Mouse (Mus musculus): ENCODE results near the gene Gm2174. TPM values are rescaled to one million over a fixed set of nuclear protein-coding genes. Genes with fewer than 3 reads are reported as not detected.

Gm2174 gene
- polyA plus RNA-seq, 1 experiment from 2014 or later = 3.0 TPM

DNA sequence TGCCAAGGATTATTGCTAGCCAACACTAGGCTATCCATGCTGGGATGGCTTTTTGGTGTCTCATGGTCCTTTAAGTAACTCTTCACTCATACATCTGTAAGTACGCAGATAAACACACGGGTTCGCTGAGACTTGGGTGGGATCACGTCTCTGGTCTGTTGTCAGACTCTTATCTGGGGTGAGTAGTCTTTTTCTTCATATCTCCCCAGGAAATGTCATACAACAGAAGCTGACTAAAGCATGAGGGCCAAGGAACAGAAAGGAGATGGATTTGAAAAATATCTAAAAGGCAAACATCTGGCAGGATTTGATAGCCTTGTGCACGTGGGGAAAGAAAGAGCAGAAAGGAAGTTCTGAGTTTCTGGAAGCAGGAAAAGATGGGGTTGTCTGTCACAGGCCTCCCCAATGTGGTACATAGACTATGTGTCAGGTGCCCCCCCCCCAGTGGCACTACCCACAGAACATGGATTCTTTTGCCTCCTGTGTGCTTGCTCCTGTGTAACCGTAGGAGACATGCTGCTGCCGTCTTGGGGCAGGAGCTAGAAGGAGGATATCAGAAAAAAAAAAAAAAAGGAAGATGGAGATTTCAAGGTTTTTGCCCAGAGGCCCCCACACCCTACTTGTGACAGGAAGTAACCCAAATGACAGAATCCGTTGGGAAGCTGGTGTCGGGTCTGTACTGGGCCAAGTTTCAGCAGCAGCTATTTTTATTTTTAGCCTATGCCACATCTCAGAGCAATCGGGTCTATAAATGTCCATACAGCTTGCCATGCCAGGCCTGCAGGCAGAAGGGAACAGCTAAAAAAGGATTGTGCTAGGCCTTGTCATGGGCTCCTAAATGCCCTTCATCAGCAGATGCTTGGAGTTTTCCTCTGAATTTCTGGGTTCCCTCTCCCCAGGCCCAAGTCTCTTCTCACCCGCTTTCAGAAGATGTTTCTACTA is 1.0 kb upstream of the Gm2174 start:
- no peak for ATAC-seq (ENCODE audit: insufficient number of reproducible peaks, insufficient read depth, low FRiP score, low read depth)
- 81% methylated on average over 11 of the region's 11 CpGs for WGBS

DNA sequence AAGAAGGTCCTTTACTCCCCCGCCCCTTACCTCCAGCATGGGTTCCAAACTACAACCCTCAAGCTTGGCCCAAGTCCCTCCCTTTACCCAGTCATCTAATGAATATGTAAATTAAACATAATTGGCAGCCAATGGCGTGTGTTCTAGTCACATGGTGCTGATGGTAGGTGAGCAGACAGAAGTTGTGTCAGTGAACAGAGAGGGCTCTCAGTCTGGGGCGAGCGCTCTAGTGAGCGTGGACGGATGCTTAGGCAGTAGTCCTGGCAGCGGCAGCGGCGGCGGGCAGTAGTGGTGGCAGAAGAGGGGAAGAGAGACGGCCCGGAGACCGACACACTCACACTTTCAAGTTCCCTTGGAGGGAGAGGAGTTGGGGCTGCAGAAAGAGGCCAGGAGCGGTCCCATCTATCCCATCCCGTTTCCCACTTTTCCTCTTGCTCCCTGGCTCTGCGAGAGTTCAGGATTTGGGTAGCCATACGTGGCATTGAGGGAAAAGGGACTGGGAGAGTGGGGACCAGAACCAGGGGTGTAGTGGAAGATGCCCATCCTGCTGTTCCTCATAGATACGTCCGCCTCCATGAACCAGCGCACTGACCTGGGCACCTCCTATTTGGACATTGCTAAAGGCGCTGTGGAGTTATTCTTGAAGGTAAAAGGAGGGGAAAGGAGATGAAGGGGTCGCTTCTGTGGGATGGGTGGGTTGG is 7.1 kb downstream of the Gm2174 start, which contains the start of gene Ints6l:
Gene Ints6l (plus strand): TSS at position 187 of the 701 bp plus-strand sequence.
- WGBS = 25% methylated on average over 22 of the region's 22 CpGs
- Histone ChIP-seq H3K36me3 (ENCODE audit: control insufficient read depth, insufficient read depth, low read length) (no peaks in the 10 kb centered on the region), H3K4me1 (ENCODE audit: control insufficient read depth, insufficient read depth, low read length) (no peaks in the 10 kb centered on the region), H3K4me2 (replicated peaks; ENCODE audit: low read depth, low read length) (peak within 1 kb of the TSS; percentile 47), H3K27me3 (ENCODE audit: control insufficient read depth, insufficient read depth, low read length) (no peaks in the 10 kb centered on the region), H3K9ac (replicated peaks; ENCODE audit: low read depth, low read length) (peak within 1 kb of the TSS; percentile 58), H3K9me3 (ENCODE audit: control insufficient read depth, low read depth, low read length) (no peaks in the 10 kb centered on the region), H3K27ac (ENCODE audit: low read length) (peak within 1 kb of the TSS; percentile 92), H3K4me3 (ENCODE audit: low read depth, low read length) (peak within 1 kb of the TSS; percentile 47)
- peak; percentile 86 for ATAC-seq (ENCODE audit: insufficient number of reproducible peaks, insufficient read depth, low FRiP score, low read depth)

More for the DNA sequence above, 1.0 kb upstream of the Gm2174 start:
- no peak overlapping the region for H3K4me2 ChIP-seq (replicated peaks; ENCODE audit: low read depth, low read length)
- no peak overlapping the region for H3K27ac ChIP-seq (ENCODE audit: low read length)
- no peaks in the 10 kb centered on the region for H3K36me3 ChIP-seq (ENCODE audit: control insufficient read depth, insufficient read depth, low read length)
- H3K4me3 ChIP-seq (ENCODE audit: low read depth, low read length) = no peak overlapping the region
- H3K9me3 ChIP-seq (ENCODE audit: control insufficient read depth, low read depth, low read length) = no peaks in the 10 kb centered on the region
- H3K27me3 ChIP-seq (ENCODE audit: control insufficient read depth, insufficient read depth, low read length) = no peaks in the 10 kb centered on the region
- H3K4me1 ChIP-seq (ENCODE audit: control insufficient read depth, insufficient read depth, low read length) = no peaks in the 10 kb centered on the region
- H3K9ac ChIP-seq (replicated peaks; ENCODE audit: low read depth, low read length) = no peak overlapping the region

DNA sequence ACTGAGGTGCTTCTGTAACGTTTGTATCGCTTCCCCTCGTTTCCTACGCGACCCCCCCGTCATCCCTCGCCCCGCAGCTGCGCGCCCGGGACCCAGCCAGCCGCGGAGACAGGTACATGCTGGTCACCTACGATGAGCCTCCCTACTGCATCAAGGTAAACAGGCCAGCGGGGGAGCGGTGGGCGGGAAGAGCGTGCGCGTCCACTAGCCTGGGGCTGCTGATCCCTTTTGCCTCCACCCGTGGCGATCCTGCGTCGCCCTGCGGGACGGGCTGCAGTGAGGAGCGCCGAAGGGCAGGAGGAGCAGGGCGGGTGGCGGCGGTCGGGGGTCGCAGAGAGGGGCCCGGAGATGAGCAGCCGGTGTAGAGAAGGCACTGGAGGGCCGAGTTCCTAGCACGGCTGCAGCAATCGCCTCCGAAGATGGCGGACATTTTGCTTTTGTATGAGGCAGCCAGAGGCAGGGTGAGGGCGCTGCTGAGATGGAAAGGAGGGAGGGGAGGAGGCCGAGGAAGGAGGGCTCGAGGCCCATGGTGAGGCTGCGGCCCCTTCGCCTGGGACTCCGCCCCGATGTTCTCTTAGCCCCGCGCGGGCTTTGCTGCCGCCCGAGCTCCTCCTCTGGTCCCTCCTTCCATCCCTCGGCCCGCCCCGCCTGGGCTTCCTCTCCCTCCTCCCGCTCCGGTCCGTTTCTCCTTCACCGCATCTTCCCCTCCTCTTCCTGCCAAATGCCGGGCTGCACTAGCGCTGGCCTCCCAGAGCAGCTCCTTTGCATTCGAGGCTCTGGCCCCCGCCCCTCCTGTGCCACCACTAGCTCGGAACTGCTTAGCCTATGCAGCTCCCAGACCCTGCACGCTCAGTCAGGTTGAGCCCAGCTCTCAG is 7.8 kb downstream of the Gm2174 start:
- Histone ChIP-seq H3K27me3 (ENCODE audit: control insufficient read depth, insufficient read depth, low read length) (no peaks in the 10 kb centered on the region), H3K4me3 (ENCODE audit: low read depth, low read length) (peak overlapping the region; percentile 47), H3K4me2 (replicated peaks; ENCODE audit: low read depth, low read length) (peak overlapping the region; percentile 47), H3K9ac (replicated peaks; ENCODE audit: low read depth, low read length) (peak overlapping the region; percentile 58), H3K9me3 (ENCODE audit: control insufficient read depth, low read depth, low read length) (no peaks in the 10 kb centered on the region), H3K36me3 (ENCODE audit: control insufficient read depth, insufficient read depth, low read length) (no peaks in the 10 kb centered on the region), H3K27ac (ENCODE audit: low read length) (peak overlapping the region; percentile 92), H3K4me1 (ENCODE audit: control insufficient read depth, insufficient read depth, low read length) (no peaks in the 10 kb centered on the region)
- WGBS = 15% methylated on average over 50 of the region's 65 CpGs
- ATAC-seq (ENCODE audit: insufficient number of reproducible peaks, insufficient read depth, low FRiP score, low read depth) = peak; percentile 95

DNA sequence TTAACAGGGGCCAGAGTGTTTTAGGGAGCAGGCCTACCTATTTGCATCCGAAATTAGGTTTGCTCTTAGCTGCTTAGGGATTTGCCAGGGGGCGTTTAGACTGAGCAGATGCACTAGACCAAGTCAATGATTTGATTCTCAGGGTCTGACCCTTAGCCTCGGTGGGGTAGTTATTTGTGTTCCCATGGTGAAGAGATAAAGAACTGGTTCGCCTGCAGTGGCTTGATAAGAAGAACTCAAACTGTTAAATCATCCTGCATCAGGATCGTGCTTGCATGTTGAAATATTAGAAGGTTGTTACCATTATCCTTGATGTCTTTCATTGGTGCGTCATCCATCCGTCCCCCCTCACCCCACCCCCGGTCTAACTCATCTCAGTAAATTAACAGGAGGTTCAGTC is 8.6 kb downstream of the Gm2174 start:
- Histone ChIP-seq H3K4me2 (replicated peaks; ENCODE audit: low read depth, low read length) (peak overlapping the region; percentile 41), H3K9ac (replicated peaks; ENCODE audit: low read depth, low read length) (no peak overlapping the region), H3K9me3 (ENCODE audit: control insufficient read depth, low read depth, low read length) (no peaks in the 10 kb centered on the region), H3K4me3 (ENCODE audit: low read depth, low read length) (peak overlapping the region; percentile 47), H3K27me3 (ENCODE audit: control insufficient read depth, insufficient read depth, low read length) (no peaks in the 10 kb centered on the region), H3K27ac (ENCODE audit: low read length) (peak overlapping the region; percentile 61; the same call in 1 of the 2 replicates), H3K4me1 (ENCODE audit: control insufficient read depth, insufficient read depth, low read length) (no peaks in the 10 kb centered on the region), H3K36me3 (ENCODE audit: control insufficient read depth, insufficient read depth, low read length) (no peaks in the 10 kb centered on the region)
- ATAC-seq (ENCODE audit: insufficient number of reproducible peaks, insufficient read depth, low FRiP score, low read depth) = 0 out of 2 replicates have a peak, but pooled peaks have one; percentile 0
- 17% methylated on average over 8 of the region's 8 CpGs for WGBS

DNA sequence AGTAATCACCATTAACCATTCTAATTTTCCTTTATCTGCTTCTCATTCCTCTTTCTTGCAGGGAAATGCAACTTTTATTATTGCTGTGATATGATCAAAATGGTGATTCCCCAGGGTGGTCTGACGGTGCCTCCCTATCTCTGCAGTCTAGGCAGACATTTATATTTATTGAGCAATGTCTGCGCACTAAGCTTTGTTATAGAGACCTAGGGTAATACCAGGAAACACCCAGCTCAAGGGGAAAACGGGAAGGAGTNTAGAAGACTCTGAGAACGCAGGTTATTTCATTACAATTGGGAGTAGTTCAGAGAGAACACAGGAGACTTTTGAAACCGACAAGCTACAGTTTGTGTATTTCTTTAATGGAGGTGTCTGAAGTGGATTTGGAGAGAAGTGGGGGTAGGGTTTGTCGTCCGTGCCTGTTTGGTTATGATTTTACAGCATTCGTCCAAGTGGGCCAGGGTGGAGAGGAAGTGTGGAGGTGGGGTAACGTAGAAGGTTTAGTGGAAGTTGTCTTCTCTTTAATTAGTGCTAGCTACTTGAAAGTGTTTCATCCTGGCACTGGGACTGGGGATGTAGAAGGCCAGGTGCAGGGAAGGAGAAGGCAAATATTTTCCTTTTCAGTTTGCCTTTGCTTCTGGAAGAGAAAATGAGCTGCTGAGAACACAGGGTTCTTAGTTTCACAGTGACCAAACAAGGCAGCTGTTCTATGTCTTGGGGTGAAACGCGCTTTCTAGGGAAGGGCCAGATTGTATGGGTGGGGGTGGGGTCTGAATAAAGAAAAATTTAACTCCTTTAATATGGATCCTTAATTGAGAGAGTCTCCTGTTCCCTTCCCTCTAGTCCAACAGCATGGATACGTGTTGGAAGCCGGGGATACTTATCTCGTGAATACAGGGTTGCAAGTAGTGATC is 14.5 kb downstream of the Gm2174 start:
- H3K4me3 ChIP-seq (ENCODE audit: low read depth, low read length) = no peak overlapping the region
- no peaks in the 10 kb centered on the region for H3K36me3 ChIP-seq (ENCODE audit: control insufficient read depth, insufficient read depth, low read length)
- no peaks in the 10 kb centered on the region for H3K4me1 ChIP-seq (ENCODE audit: control insufficient read depth, insufficient read depth, low read length)
- 41% methylated on average over 14 of the region's 14 CpGs for WGBS
- 0 out of 2 replicates have a peak overlapping the region, but pooled peaks have one; percentile 12 for H3K4me2 ChIP-seq (replicated peaks; ENCODE audit: low read depth, low read length)
- no peak overlapping the region for H3K9ac ChIP-seq (replicated peaks; ENCODE audit: low read depth, low read length)
- H3K9me3 ChIP-seq (ENCODE audit: control insufficient read depth, low read depth, low read length) = no peaks in the 10 kb centered on the region
- no peak for ATAC-seq (ENCODE audit: insufficient number of reproducible peaks, insufficient read depth, low FRiP score, low read depth)
- peak overlapping the region; percentile 63 for H3K27ac ChIP-seq (ENCODE audit: low read length)
- no peaks in the 10 kb centered on the region for H3K27me3 ChIP-seq (ENCODE audit: control insufficient read depth, insufficient read depth, low read length)

DNA sequence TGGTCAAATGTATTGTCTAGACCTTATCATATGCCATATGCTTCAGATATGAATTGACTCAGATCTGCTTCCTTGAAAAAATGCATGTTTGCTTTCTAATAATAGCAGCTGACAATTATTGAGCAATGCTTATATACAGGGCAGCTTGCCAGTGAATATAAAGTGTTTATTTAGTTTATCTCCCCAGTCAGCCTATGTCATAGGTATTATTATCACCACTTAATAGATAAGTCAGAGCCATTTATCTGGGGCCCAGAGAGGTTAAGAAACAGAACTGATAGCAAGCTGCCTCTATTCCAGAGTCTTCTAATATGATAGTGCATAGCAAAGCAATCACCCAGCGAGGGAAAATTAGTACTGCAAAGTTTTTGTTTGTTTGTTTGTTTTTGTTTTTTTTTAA is 17.1 kb downstream of the Gm2174 start:
- no peaks in the 10 kb centered on the region for H3K9me3 ChIP-seq (ENCODE audit: control insufficient read depth, low read depth, low read length)
- no peak overlapping the region for H3K27ac ChIP-seq (ENCODE audit: low read length)
- H3K9ac ChIP-seq (replicated peaks; ENCODE audit: low read depth, low read length) = no peak overlapping the region
- no peak overlapping the region for H3K4me2 ChIP-seq (replicated peaks; ENCODE audit: low read depth, low read length)
- H3K36me3 ChIP-seq (ENCODE audit: control insufficient read depth, insufficient read depth, low read length) = no peaks in the 10 kb centered on the region
- H3K4me1 ChIP-seq (ENCODE audit: control insufficient read depth, insufficient read depth, low read length) = no peaks in the 10 kb centered on the region
- H3K27me3 ChIP-seq (ENCODE audit: control insufficient read depth, insufficient read depth, low read length) = no peaks in the 10 kb centered on the region
- no peak overlapping the region for H3K4me3 ChIP-seq (ENCODE audit: low read depth, low read length)
- 77% methylated on average over 1 of the region's 1 CpGs for WGBS
- no peak for ATAC-seq (ENCODE audit: insufficient number of reproducible peaks, insufficient read depth, low FRiP score, low read depth)

DNA sequence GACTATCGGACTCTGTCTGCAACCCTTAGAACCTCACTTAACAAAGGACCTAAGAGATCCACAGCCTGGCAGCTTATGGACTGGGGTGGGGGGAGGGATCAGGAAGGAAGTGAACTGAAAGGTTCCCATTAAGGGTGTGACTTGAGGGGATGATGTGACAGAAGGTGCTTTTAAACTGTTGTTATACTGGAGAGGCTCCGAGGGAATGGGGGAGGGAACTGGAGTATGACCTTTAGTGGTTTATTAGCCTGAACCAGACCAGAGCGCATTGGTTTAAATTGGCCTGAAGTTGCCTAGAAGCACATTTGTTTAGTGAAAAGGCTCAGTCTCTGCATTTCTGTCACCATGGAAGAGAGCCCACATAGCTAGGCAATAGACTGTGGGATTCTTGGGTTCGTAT is 19.9 kb downstream of the Gm2174 start:
- no peak for ATAC-seq (ENCODE audit: insufficient number of reproducible peaks, insufficient read depth, low FRiP score, low read depth)

More for the DNA sequence above, 19.9 kb downstream of the Gm2174 start:
- H3K9ac ChIP-seq (replicated peaks; ENCODE audit: low read depth, low read length) = no peak overlapping the region
- WGBS = 67% methylated on average over 4 of the region's 4 CpGs
- no peaks in the 10 kb centered on the region for H3K27me3 ChIP-seq (ENCODE audit: control insufficient read depth, insufficient read depth, low read length)
- H3K27ac ChIP-seq (ENCODE audit: low read length) = no peak overlapping the region
- H3K36me3 ChIP-seq (ENCODE audit: control insufficient read depth, insufficient read depth, low read length) = no peaks in the 10 kb centered on the region
- no peaks in the 10 kb centered on the region for H3K4me1 ChIP-seq (ENCODE audit: control insufficient read depth, insufficient read depth, low read length)
- no peak overlapping the region for H3K4me3 ChIP-seq (ENCODE audit: low read depth, low read length)
- no peak overlapping the region for H3K4me2 ChIP-seq (replicated peaks; ENCODE audit: low read depth, low read length)
- no peaks in the 10 kb centered on the region for H3K9me3 ChIP-seq (ENCODE audit: control insufficient read depth, low read depth, low read length)
